Mouse (Mus musculus) heart, embryonic 11.5 days (tissue): Measurements from ENCODE around the gene Trp53rkb. TPM values are rescaled to one million over a fixed set of nuclear protein-coding genes. Genes with fewer than 3 reads are reported as not detected.

Experiments used
- ATAC-seq: fragments of 200-750 bp; cut with Nextera tagmentation; replicated peaks from 2 replicates; pipeline ENCODE4 v1.8.0; 2017; ENCODE audit warnings: moderate library complexity; ENCODE audit not compliant: insufficient number of reproducible peaks, low FRiP score, low TSS enrichment
- H3K27ac ChIP-seq: fragments of 300-500 bp; sonication (generic); 2 replicates; pipeline ENCODE4 v1.5.1; 2014; ENCODE audit warnings: mild to moderate bottlenecking, low read depth, low read length
- H3K27me3 ChIP-seq: fragments of 300-500 bp; sonication (generic); 2 replicates; pipeline ENCODE4 v1.6.1; 2014; ENCODE audit warnings: mild to moderate bottlenecking, low read length, mixed read lengths; ENCODE audit not compliant: control insufficient read depth, insufficient read depth
- H3K36me3 ChIP-seq: fragments of 300-500 bp; sonication (generic); 2 replicates; pipeline ENCODE4 v1.6.1; 2014; ENCODE audit warnings: mild to moderate bottlenecking, low read length, moderate library complexity, mixed read lengths; ENCODE audit not compliant: control insufficient read depth, insufficient read depth
- H3K4me1 ChIP-seq: fragments of 300-500 bp; sonication (generic); 2 replicates; pipeline ENCODE4 v1.6.1; 2014; ENCODE audit warnings: low read length; ENCODE audit not compliant: control insufficient read depth, insufficient read depth
- H3K4me2 ChIP-seq: fragments of 300-500 bp; sonication (generic); 2 replicates; pipeline ENCODE4 v1.6.1; 2014; ENCODE audit warnings: mild to moderate bottlenecking, moderate library complexity
- H3K4me3 ChIP-seq: fragments of 300-500 bp; sonication (generic); 2 replicates; pipeline ENCODE4 v1.5.1; 2014; ENCODE audit warnings: low read depth, low read length
- H3K9ac ChIP-seq: fragments of 300-500 bp; sonication (generic); 2 replicates; pipeline ENCODE4 v1.6.1; 2014; ENCODE audit warnings: mild to moderate bottlenecking, low read depth, low read length, moderate library complexity
- H3K9me3 ChIP-seq: fragments of 300-500 bp; sonication (generic); replicated peaks from 2 replicates; pipeline ENCODE4 v1.6.1; 2016; ENCODE audit warnings: low read length; ENCODE audit not compliant: control insufficient read depth
- WGBS: fragments of 180-500 bp; shearing (Covaris S2); extraction: QIAGEN DNeasy Blood & Tissue Kit; methylation state at CpG from one replicate; pipeline ENCODE4 v1.1.7; 2014; ENCODE audit not compliant: insufficient replicate concordance; 5-methylcytosine and 5-hydroxymethylcytosine counted together
- polyA plus RNA-seq: library from polyadenylated mRNA; unstranded; fragments of >200 nt; fragmentation: Nextera tagmentation; extraction: Ambion mirVana; gene quantifications from 2 replicates; pipeline ENCODE4 v1.2.1, GENCODE M21; 2014

The Trp53rkb gene
- polyA plus RNA-seq, 1 experiment from 2014 or later, result 6.6 TPM

GRCm38 (mm10) chr2:166764051-166764450, 28.3 kb upstream of the Trp53rkb start:
- Histone ChIP-seq H3K4me2 (no peak overlapping the region), H3K9ac (no peak overlapping the region), H3K4me1 (no peaks in the 10 kb centered on the region), H3K27ac (no peak overlapping the region), H3K9me3 (no peaks in the 10 kb centered on the region), H3K27me3 (no peaks in the 10 kb centered on the region), H3K4me3 (no peak overlapping the region), H3K36me3 (no peaks in the 10 kb centered on the region)
- WGBS, result 47% methylated on average over 5 of the region's 5 CpGs
- no peak for ATAC-seq

GRCm38 (mm10) chr2:166767591-166767990, 24.7 kb upstream of the Trp53rkb start:
- H3K4me2 ChIP-seq, result no peak overlapping the region
- WGBS, result 71% methylated on average over 9 of the region's 9 CpGs
- no peak for ATAC-seq

GRCm38 (mm10) chr2:166771396-166771795, 20.9 kb upstream of the Trp53rkb start:
- WGBS, result 62% methylated on average over 11 of the region's 11 CpGs
- Histone ChIP-seq H3K4me2 (no peak overlapping the region), H3K27ac (no peak overlapping the region), H3K9ac (no peak overlapping the region), H3K9me3 (no peaks in the 10 kb centered on the region), H3K36me3 (no peaks in the 10 kb centered on the region), H3K4me1 (no peaks in the 10 kb centered on the region), H3K27me3 (no peaks in the 10 kb centered on the region), H3K4me3 (no peak overlapping the region)
- no peak for ATAC-seq

More at GRCm38 (mm10) chr2:166767591-166767990, 24.7 kb upstream of the Trp53rkb start:
- Histone ChIP-seq H3K4me1 (no peaks in the 10 kb centered on the region), H3K9ac (no peak overlapping the region), H3K36me3 (no peaks in the 10 kb centered on the region), H3K9me3 (no peaks in the 10 kb centered on the region), H3K27ac (no peak overlapping the region), H3K4me3 (no peak overlapping the region), H3K27me3 (no peaks in the 10 kb centered on the region)

GRCm38 (mm10) chr2:166773587-166773986, 18.7 kb upstream of the Trp53rkb start:
- Histone ChIP-seq H3K27me3 (no peaks in the 10 kb centered on the region), H3K9me3 (no peaks in the 10 kb centered on the region), H3K4me2 (no peak overlapping the region), H3K9ac (no peak overlapping the region), H3K36me3 (no peaks in the 10 kb centered on the region), H3K27ac (no peak overlapping the region), H3K4me1 (no peaks in the 10 kb centered on the region), H3K4me3 (no peak overlapping the region)
- 81% methylated on average over 10 of the region's 10 CpGs for WGBS
- no peak for ATAC-seq

- H3K4me2 ChIP-seq, result no peak overlapping the region
- no peak overlapping the region for H3K4me3 ChIP-seq
- 86% methylated on average over 10 of the region's 10 CpGs for WGBS
- H3K36me3 ChIP-seq, result no peaks in the 10 kb centered on the region
- no peak overlapping the region for H3K27ac ChIP-seq
- H3K9me3 ChIP-seq, result no peaks in the 10 kb centered on the region
- no peaks in the 10 kb centered on the region for H3K4me1 ChIP-seq
- no peak for ATAC-seq
- no peaks in the 10 kb centered on the region for H3K27me3 ChIP-seq
- H3K9ac ChIP-seq, result no peak overlapping the region
These were observed 18.1 kb upstream of the Trp53rkb start for GRCm38 (mm10) chr2:166774275-166774674.

- Histone ChIP-seq H3K4me1 (no peaks in the 10 kb centered on the region), H3K27me3 (no peaks in the 10 kb centered on the region), H3K9me3 (no peaks in the 10 kb centered on the region), H3K4me3 (no peak overlapping the region), H3K9ac (no peak overlapping the region), H3K27ac (no peak overlapping the region), H3K4me2 (no peak overlapping the region), H3K36me3 (no peaks in the 10 kb centered on the region)
- 71% methylated on average over 11 of the region's 11 CpGs for WGBS
- no peak for ATAC-seq
These were observed 16.9 kb upstream of the Trp53rkb start for GRCm38 (mm10) chr2:166775357-166775893.

- no peaks in the 10 kb centered on the region for H3K27me3 ChIP-seq
- H3K36me3 ChIP-seq, result no peaks in the 10 kb centered on the region
- WGBS, result 22% methylated on average over 2 of the region's 2 CpGs
- H3K4me2 ChIP-seq, result no peak overlapping the region
- H3K4me3 ChIP-seq, result no peak overlapping the region
- no peak overlapping the region for H3K9ac ChIP-seq
- ATAC-seq, result no peak
- no peaks in the 10 kb centered on the region for H3K4me1 ChIP-seq
- H3K27ac ChIP-seq, result no peak overlapping the region
- no peaks in the 10 kb centered on the region for H3K9me3 ChIP-seq
These were observed 16.1 kb upstream of the Trp53rkb start for GRCm38 (mm10) chr2:166776272-166776671.

GRCm38 (mm10) chr2:166779956-166780355, 12.4 kb upstream of the Trp53rkb start:
- WGBS, result 77% methylated on average over 8 of the region's 8 CpGs
- Histone ChIP-seq H3K27me3 (no peaks in the 10 kb centered on the region), H3K36me3 (no peaks in the 10 kb centered on the region), H3K4me2 (no peak overlapping the region), H3K4me3 (no peak overlapping the region), H3K4me1 (no peaks in the 10 kb centered on the region), H3K9ac (no peak overlapping the region), H3K9me3 (no peaks in the 10 kb centered on the region), H3K27ac (no peak overlapping the region)
- no peak for ATAC-seq

- no peaks in the 10 kb centered on the region for H3K36me3 ChIP-seq
- WGBS, result 15% methylated on average over 9 of the region's 9 CpGs
- no peak for ATAC-seq
- H3K4me2 ChIP-seq, result no peak overlapping the region
- H3K9ac ChIP-seq, result no peak overlapping the region
- peaks cover 4% of the 10 kb centered on the region; the same call in 1 of the 2 replicates for H3K4me1 ChIP-seq
- H3K27ac ChIP-seq, result no peak overlapping the region
- H3K9me3 ChIP-seq, result no peaks in the 10 kb centered on the region
- H3K4me3 ChIP-seq, result no peak overlapping the region
- no peaks in the 10 kb centered on the region; the same call in 1 of the 2 replicates for H3K27me3 ChIP-seq
These were observed 11.3 kb upstream of the Trp53rkb start for GRCm38 (mm10) chr2:166780980-166781578.
